In genomic region chr1:131288938-131289337, GRCm38 (mm10) we compare ENCODE assay signal across 17 mouse cellular contexts.
A peak's percentile ranks its signal among the peaks of the same experiment; 100 is the strongest.
DNase-seq lines count a peak whose midpoint lies in the region; ATAC-seq lines count a peak whose summit lies in the region.
"Had no signal": no experiment of that assay in that cellular context is flagged by ENCODE, and none has a peak within 500 bp of the region (broad histone marks: within the 10 kb centered on the region; RNA-seq: fewer than 3 reads in every experiment).

No protein-coding gene starts in this region.

- ATAC-seq in cerebellum, adult (ENCODE audit: insufficient number of reproducible peaks, low FRiP score, low TSS enrichment) = no peak
- ATAC-seq: activated CD4-positive, CD25-positive, alpha-beta regulatory T cell, adult 4 months; CD4-positive, CD25-positive, alpha-beta regulatory T cell, adult 4 months; forebrain, embryonic 14.5 days; forebrain, embryonic 16.5 days; Patski had no signal

- DNase-seq in cerebellum, adult 9-10 months = peak; percentile 52
- DNase-seq in cerebellum, adult 8-10 months = no peak
- peak; percentile 59 to 61 for DNase-seq in cerebellum, postnatal 10 days
- DNase-seq in right cerebral cortex, adult 2 months (ENCODE audit: low spot score in 2 of 2) = no peak
- DNase-seq: adrenal gland, adult 8-10 months; adrenal gland, postnatal 14 days; adrenal gland, postnatal 36 days; B cell, adult 2 months; cerebellum, adult 11-12 months; cerebellum, postnatal 36 days; embryo, embryonic 11 days had no signal

Comparison
In these comparisons a context has a peak if more than half of its experiments do, and no peak if none do; other contexts are left out.
1. DNase-seq: peak in cerebellum, adult 9-10 months (single experiment) and cerebellum, postnatal 10 days (2 of 2); none in cerebellum, adult 8-10 months (single experiment) and right cerebral cortex, adult 2 months (0 of 2).